Mouse (Mus musculus) naive thymus-derived CD4-positive, alpha-beta T cell, adult 2 months (primary cell): ENCODE measurements around the gene Frrs1l.

Source experiments
- DNase-seq: peaks from one replicate; pipeline ENCODE4 v3.0.0-alpha.2; 2011; ENCODE audit warnings: low read depth

Frrs1l gene

DNA sequence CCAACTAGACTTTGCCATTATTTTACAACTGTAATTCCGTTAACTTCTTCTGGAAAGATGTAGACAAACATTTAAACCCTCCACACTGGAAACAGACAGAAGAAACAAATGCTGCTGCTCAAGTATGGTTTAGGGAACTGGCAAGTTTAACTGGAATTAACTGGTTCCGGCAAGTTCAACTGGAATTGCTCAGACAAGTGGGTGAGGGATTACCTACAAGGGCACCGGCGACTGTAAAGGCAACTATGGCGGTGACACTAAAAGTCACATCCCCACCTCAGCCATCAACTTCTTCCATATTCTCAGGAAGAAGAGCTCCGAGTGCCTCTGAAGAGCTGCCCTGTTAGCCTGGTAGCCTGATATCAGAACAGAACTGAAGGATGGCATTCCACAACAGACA lies 75.9 kb downstream of the Frrs1l start:
- DNase-seq, result no peak

DNA sequence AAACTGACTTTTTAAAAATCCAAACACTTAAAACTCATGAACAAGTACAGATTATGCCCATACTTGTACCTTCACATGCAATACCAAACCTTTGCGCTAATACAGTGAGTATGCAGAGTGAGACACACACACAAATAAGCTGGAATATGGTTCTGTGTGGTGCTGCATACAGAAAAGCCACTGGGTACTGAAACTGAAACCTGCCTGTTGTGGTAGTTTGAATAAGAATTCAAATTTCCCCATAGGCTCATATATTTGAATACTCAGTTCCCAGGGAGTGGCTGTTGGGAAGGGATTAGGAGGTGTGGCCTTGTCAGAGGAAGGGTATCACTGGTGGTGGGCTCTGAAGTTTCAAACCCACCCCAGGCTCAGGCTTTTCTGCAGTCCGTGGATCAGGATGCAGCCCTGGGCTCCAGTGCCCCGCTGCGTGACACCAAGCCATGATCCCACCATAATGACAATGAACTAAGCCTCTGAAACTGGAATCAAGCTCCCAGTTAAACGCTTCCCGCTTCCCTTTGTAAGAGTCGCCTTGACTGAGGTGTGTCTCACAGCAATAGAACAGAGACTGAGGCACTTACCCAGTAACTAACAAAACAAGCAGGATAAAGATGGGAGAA lies 77.7 kb downstream of the Frrs1l start:
- DNase-seq, result no peak

- DNase-seq, result no peak
Measured at GRCm38 (mm10) chr4:56909568-56909967, 80.6 kb downstream of the Frrs1l start.

- DNase-seq, result no peak
Measured at GRCm38 (mm10) chr4:56907671-56908070, 82.5 kb downstream of the Frrs1l start.
